Mouse (Mus musculus): ENCODE results near the gene Cd200r2.
"Not testable (repeated sequence)": the region's sequence is repeated elsewhere in the genome, so short reads cannot be mapped to it uniquely, and the experiment has no call there.

GRCm38 (mm10) chr16:44833189-44833588 is 33.7 kb upstream of the Cd200r2 start:
- not testable (repeated sequence) for TF ChIP-seq CTCF (IDR thresholded peaks at IDR 0.05; ENCODE audit: borderline replicate concordance, control insufficient read depth, extremely low read depth, insufficient read depth, low read length, poor library complexity); POLR2A (IDR thresholded peaks at IDR 0.05; ENCODE audit: control insufficient read depth, extremely low read depth, insufficient read depth, low read length, poor library complexity)

All from thymus, adult 2 months (tissue).